Mouse (Mus musculus): Measurements from ENCODE around the gene Nisch.

The Nisch gene

GRCm38 (mm10) chr14:31189348-31189747, 27.4 kb downstream of the Nisch start:
- DNase-seq, result no peak

- no peak for DNase-seq
Observed at GRCm38 (mm10) chr14:31188771-31189181, 28.0 kb downstream of the Nisch start.

GRCm38 (mm10) chr14:31186656-31187055, 30.1 kb downstream of the Nisch start:
- no peak for DNase-seq

- DNase-seq, result no peak
Observed at GRCm38 (mm10) chr14:31184195-31184594, 32.6 kb downstream of the Nisch start.

- no peak for DNase-seq
Observed at GRCm38 (mm10) chr14:31183541-31183940, 33.2 kb downstream of the Nisch start.

- no peak for DNase-seq
Observed at GRCm38 (mm10) chr14:31182786-31183290, 33.9 kb downstream of the Nisch start.

GRCm38 (mm10) chr14:31181512-31181911, 35.2 kb downstream of the Nisch start:
- no peak for DNase-seq

- no peak for DNase-seq
Observed at GRCm38 (mm10) chr14:31179677-31180365, 36.9 kb downstream of the Nisch start.

GRCm38 (mm10) chr14:31177715-31178114, 39.0 kb downstream of the Nisch start:
- no peak for DNase-seq

- no peak for DNase-seq
Observed at GRCm38 (mm10) chr14:31177287-31177686, 39.5 kb downstream of the Nisch start.

GRCm38 (mm10) chr14:31173537-31173936, 43.2 kb downstream of the Nisch start:
- no peak for DNase-seq

- DNase-seq, result no peak
Observed at GRCm38 (mm10) chr14:31172781-31173455, 43.8 kb downstream of the Nisch start.

GRCm38 (mm10) chr14:31171821-31172220, 44.9 kb downstream of the Nisch start:
- DNase-seq, result no peak

GRCm38 (mm10) chr14:31171386-31171785, 45.4 kb downstream of the Nisch start:
- DNase-seq, result no peak

GRCm38 (mm10) chr14:31170963-31171362, 45.8 kb downstream of the Nisch start:
- no peak for DNase-seq

- no peak for DNase-seq
Observed at GRCm38 (mm10) chr14:31169508-31169907, 47.2 kb downstream of the Nisch start.

- DNase-seq, result no peak
Observed at GRCm38 (mm10) chr14:31168425-31168824, 48.3 kb downstream of the Nisch start, which contains the start of gene Stab1. TSS of gene Stab1 (minus strand) at chr14:31168641.

- no peak for DNase-seq
Observed at GRCm38 (mm10) chr14:31166827-31167226, 49.9 kb downstream of the Nisch start.

- DNase-seq, result no peak
Observed at GRCm38 (mm10) chr14:31165991-31166630, 50.6 kb downstream of the Nisch start.

GRCm38 (mm10) chr14:31165458-31165857, 51.3 kb downstream of the Nisch start:
- no peak for DNase-seq

GRCm38 (mm10) chr14:31165010-31165409, 51.7 kb downstream of the Nisch start:
- DNase-seq, result no peak

GRCm38 (mm10) chr14:31164067-31164466, 52.7 kb downstream of the Nisch start:
- DNase-seq, result no peak

- no peak for DNase-seq
Observed at GRCm38 (mm10) chr14:31161638-31162037, 55.1 kb downstream of the Nisch start.

- DNase-seq, result no peak
Observed at GRCm38 (mm10) chr14:31161191-31161590, 55.6 kb downstream of the Nisch start.

Data from right cerebral cortex, postnatal 14 days (tissue).